Mouse (Mus musculus): Measurements from ENCODE around the gene Gsta3. TPM values are rescaled to one million over a fixed set of nuclear protein-coding genes. Genes with fewer than 3 reads are reported as not detected.
"Not testable (repeated sequence)": the region's sequence is repeated elsewhere in the genome, so short reads cannot be mapped to it uniquely, and the experiment has no call there.

The Gsta3 gene
- polyA plus RNA-seq, 1 experiment from 2014 or later, result 0.40 TPM

DNA sequence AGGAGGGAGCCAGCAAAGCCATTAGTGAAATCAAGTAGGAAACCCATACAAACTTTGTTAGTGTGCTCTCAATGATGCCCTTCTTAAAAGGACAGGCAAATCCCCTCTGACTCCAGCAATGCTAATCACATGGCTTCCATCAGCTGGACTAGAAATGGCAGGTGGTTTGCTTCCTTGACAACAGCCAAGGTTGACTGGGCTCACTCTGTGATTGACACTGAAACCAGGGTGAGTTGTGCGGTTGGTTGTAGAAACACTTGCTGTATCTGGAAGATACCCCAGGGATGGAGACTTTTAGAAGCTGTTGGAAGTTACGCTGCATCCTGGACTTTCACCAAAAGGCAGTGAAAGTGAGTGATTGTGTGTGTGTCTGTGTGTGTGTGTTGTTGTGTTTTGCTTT, 44.3 kb downstream of the Gsta3 start:
- not testable (repeated sequence) for H3K9me3 ChIP-seq; H3K36me3 ChIP-seq (replicated peaks); H3K27ac ChIP-seq; H3K4me1 ChIP-seq; H3K27me3 ChIP-seq (ENCODE audit: poor library complexity, severe bottlenecking); H3K4me3 ChIP-seq; DNase-seq (ENCODE audit: extremely low spot score, low spot score)
- WGBS, result 63% methylated on average over 2 of the region's 2 CpGs

DNA sequence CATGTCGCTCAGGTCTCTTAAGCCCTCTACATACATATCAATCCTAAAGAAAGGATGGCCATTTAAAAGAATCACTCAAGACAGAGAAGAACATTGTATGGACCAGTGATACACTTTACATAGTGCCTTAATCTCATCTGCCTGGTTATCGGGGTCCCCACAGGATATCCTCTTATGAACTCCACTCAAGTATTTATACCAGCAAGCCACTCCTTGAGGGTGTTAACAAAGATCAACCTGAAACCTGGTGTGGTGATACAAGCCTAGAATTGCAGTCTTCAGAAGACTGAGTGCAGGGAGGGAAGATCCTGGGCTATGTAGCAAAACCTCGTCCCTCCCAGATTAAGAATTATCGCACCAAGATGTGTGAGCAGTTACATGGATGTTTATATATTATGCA, 51.0 kb downstream of the Gsta3 start:
- Histone ChIP-seq H3K4me1 (no peaks in the 10 kb centered on the region), H3K36me3 (replicated peaks) (no peaks in the 10 kb centered on the region), H3K9me3 (no peaks in the 10 kb centered on the region), H3K4me3 (no peak overlapping the region), H3K27me3 (ENCODE audit: poor library complexity, severe bottlenecking) (no peaks in the 10 kb centered on the region), H3K27ac (no peak overlapping the region)
- 95% methylated on average over 4 of the region's 4 CpGs for WGBS
- DNase-seq (ENCODE audit: extremely low spot score, low spot score), result no peak

DNA sequence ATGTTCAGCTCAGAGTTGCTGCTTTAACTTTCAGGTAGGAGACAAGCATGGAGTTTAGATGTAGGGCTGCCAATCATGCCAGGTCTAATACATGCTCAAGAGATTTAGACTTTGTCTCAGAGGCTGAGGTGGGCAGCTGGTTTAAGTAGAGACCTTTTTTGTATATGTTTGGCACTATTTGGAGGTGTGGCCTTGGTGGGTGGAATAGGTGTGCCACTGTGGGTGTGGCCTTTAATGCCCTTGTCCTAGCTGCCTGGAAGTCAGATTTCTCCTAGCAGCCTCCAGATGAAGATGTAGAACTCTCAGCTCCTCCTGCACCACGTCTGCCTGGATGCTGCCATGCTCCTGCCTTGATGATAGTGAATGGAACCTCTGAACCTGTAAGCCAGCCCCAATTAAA, 52.2 kb downstream of the Gsta3 start:
- Histone ChIP-seq H3K27me3 (ENCODE audit: poor library complexity, severe bottlenecking) (no peaks in the 10 kb centered on the region), H3K4me1 (no peaks in the 10 kb centered on the region), H3K9me3 (no peaks in the 10 kb centered on the region), H3K4me3 (no peak overlapping the region), H3K36me3 (replicated peaks) (no peaks in the 10 kb centered on the region), H3K27ac (no peak overlapping the region)
- DNase-seq (ENCODE audit: extremely low spot score, low spot score), result no peak
- WGBS, result 75% methylated on average over 1 of the region's 1 CpGs

DNA sequence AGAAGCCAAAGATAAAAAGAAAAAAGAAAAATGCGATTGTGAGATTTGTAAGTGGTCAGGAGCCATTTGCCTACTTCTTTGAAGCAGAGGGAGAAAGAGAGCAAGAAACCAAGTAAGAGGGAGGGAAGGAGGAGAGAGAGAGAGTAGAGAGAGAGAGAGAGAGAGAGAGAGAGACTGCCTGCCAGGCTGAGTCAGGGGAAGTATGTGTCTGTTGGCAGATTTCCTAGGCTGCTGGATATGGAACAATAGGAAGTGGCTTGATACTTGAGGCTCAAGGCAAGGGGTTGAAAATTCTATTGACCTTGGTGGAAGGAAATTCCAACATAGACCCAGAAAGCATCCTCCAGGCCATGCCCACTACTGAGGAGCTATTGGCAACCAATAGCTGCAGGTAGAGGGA, 55.8 kb downstream of the Gsta3 start:
- Histone ChIP-seq H3K36me3 (replicated peaks) (no peaks in the 10 kb centered on the region), H3K9me3 (no peaks in the 10 kb centered on the region), H3K27me3 (ENCODE audit: poor library complexity, severe bottlenecking) (no peaks in the 10 kb centered on the region), H3K4me3 (no peak overlapping the region), H3K27ac (no peak overlapping the region), H3K4me1 (no peaks in the 10 kb centered on the region)
- no peak for DNase-seq (ENCODE audit: extremely low spot score, low spot score)
- WGBS, result 86% methylated on average over 1 of the region's 1 CpGs

DNA sequence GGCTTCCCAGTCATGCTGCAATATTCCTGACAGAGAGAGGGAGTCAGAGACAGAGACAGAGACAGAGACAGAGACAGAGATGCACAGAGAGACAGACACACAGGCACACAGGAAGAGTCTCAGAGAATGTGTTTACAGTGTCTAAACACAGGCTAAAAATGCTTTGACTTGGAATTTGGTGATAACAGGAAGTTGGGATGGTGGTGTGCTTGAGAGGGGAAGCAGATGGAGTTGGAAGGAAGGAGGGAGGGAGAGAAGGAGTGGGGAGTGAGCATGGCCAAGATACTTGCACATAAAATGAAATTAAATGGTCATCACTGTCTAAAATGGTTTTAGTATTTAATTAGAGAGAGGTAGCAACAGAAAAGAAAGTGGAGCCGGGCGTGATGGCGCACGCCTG, 57.7 kb downstream of the Gsta3 start:
- H3K9me3 ChIP-seq, result no peaks in the 10 kb centered on the region
- no peak for DNase-seq (ENCODE audit: extremely low spot score, low spot score)
- H3K27ac ChIP-seq, result no peak overlapping the region
- H3K4me1 ChIP-seq, result no peaks in the 10 kb centered on the region
- no peaks in the 10 kb centered on the region for H3K27me3 ChIP-seq (ENCODE audit: poor library complexity, severe bottlenecking)
- no peak overlapping the region for H3K4me3 ChIP-seq
- 98% methylated on average over 4 of the region's 4 CpGs for WGBS
- H3K36me3 ChIP-seq (replicated peaks), result no peaks in the 10 kb centered on the region

DNA sequence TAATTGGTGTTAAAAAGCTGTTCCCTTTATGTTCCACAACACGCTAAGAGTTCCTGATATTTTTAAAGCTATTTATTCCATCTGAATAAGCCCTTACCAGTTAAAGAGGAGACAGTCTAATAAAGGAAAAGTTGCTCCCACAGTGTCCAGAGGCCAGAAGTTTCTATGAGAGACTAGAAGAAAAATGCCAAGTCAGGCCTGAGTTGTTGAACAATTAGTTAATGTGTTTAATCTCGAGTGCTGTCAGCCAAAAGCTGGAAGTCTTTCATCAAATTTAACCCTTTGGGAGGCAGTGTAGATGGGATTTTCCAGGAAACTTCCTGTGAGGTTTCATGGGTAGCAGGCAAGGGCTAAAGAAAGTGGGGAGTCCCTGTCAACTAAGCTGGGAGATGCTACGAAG, 59.4 kb downstream of the Gsta3 start:
- DNase-seq (ENCODE audit: extremely low spot score, low spot score), result no peak
- H3K4me3 ChIP-seq, result no peak overlapping the region
- WGBS, result 70% methylated on average over 3 of the region's 3 CpGs
- H3K36me3 ChIP-seq (replicated peaks), result no peaks in the 10 kb centered on the region
- no peaks in the 10 kb centered on the region for H3K27me3 ChIP-seq (ENCODE audit: poor library complexity, severe bottlenecking)
- H3K27ac ChIP-seq, result no peak overlapping the region
- no peaks in the 10 kb centered on the region for H3K4me1 ChIP-seq
- no peaks in the 10 kb centered on the region for H3K9me3 ChIP-seq

DNA sequence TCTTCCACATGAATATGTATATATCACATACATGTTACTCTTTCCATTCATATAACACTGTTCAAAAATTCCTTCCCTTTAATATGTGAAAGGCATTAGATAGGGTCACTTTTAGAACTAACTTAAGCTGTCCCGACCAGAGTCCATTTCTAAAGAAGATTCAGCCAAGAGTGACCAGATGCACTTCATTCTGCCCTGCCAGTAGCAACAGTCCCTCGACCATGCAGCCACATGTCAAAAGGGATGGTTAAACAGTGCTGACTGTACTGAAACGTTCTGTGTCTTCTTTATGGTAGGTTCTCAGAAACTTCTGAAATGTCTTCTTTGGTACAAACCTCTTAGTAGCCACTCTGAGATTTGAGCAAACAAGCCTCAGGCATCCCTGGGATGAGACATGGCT, 61.3 kb downstream of the Gsta3 start:
- Histone ChIP-seq H3K27me3 (ENCODE audit: poor library complexity, severe bottlenecking) (no peaks in the 10 kb centered on the region), H3K4me1 (no peaks in the 10 kb centered on the region), H3K4me3 (no peak overlapping the region), H3K9me3 (no peaks in the 10 kb centered on the region), H3K36me3 (replicated peaks) (no peaks in the 10 kb centered on the region), H3K27ac (no peak overlapping the region)
- 87% methylated on average over 3 of the region's 3 CpGs for WGBS
- DNase-seq (ENCODE audit: extremely low spot score, low spot score), result no peak

DNA sequence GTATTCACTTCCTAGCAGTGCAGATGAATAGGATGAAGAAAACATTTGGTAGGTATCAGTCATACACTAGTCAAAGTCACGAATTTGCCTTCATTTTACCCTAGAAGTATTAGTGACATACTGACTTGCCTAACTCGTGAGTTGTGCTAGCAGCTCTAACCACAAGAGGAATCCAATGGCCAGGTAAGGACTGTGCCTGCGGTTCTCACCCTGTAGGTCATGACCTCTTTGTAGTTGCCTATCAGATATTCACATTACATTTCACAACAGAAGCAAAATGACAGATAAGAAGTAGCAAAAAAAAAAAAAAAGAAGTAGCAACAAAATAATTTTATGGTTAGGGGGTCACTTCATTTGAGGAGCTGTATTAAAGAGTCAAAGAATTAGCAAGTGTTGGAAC, 63.8 kb downstream of the Gsta3 start:
- no peaks in the 10 kb centered on the region for H3K27me3 ChIP-seq (ENCODE audit: poor library complexity, severe bottlenecking)
- no peaks in the 10 kb centered on the region for H3K36me3 ChIP-seq (replicated peaks)
- no peaks in the 10 kb centered on the region for H3K4me1 ChIP-seq
- H3K4me3 ChIP-seq, result no peak overlapping the region
- H3K9me3 ChIP-seq, result no peaks in the 10 kb centered on the region
- DNase-seq (ENCODE audit: extremely low spot score, low spot score), result no peak
- WGBS, result 85% methylated on average over 3 of the region's 3 CpGs
- no peak overlapping the region for H3K27ac ChIP-seq

DNA sequence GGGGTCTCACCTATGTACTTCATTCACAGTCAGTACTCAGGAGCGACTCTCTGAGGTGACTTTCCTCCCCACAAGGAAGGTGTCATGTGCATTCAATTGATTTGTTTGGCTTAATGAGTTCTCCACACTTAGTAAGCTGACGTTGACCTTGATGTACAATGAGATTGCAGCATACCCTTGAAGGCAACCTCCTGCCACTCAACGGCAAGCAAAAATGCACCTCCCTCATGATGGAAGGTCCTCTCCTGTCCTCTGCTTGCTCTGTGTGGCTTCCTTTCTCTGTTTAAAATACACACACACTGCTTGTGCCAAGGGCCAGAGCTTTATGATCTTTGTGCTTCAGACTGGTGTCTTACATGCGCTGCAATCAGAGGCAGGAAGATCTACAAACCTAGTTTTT, 64.3 kb downstream of the Gsta3 start:
- H3K4me1 ChIP-seq, result no peaks in the 10 kb centered on the region
- H3K27ac ChIP-seq, result no peak overlapping the region
- 91% methylated on average over 4 of the region's 4 CpGs for WGBS
- no peak overlapping the region for H3K4me3 ChIP-seq
- no peaks in the 10 kb centered on the region for H3K36me3 ChIP-seq (replicated peaks)
- no peaks in the 10 kb centered on the region for H3K27me3 ChIP-seq (ENCODE audit: poor library complexity, severe bottlenecking)
- no peaks in the 10 kb centered on the region for H3K9me3 ChIP-seq
- DNase-seq (ENCODE audit: extremely low spot score, low spot score), result no peak

DNA sequence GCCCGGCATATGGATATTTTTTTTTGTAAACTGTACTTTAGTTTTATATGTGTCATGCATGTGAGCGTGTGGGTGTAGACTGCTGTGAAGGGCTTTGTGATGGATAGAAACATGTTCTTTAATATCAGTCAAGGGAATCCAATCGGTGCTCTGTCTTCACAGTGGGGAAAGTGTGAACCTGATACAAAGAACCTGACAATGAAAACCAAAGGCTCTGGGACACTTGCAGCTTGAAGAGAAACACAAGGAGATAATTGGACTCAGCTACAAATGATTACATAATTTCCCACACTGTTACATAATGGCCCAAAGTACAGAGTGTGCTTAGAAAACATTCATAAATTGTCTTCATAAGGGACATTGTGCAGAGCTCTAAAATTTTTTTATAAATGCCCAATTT, 65.1 kb downstream of the Gsta3 start:
- H3K27ac ChIP-seq, result no peak overlapping the region
- no peak for DNase-seq (ENCODE audit: extremely low spot score, low spot score)
- no peaks in the 10 kb centered on the region for H3K36me3 ChIP-seq (replicated peaks)
- no peaks in the 10 kb centered on the region for H3K27me3 ChIP-seq (ENCODE audit: poor library complexity, severe bottlenecking)
- no peak overlapping the region for H3K4me3 ChIP-seq
- 95% methylated on average over 3 of the region's 3 CpGs for WGBS
- no peaks in the 10 kb centered on the region for H3K9me3 ChIP-seq
- no peaks in the 10 kb centered on the region for H3K4me1 ChIP-seq

DNA sequence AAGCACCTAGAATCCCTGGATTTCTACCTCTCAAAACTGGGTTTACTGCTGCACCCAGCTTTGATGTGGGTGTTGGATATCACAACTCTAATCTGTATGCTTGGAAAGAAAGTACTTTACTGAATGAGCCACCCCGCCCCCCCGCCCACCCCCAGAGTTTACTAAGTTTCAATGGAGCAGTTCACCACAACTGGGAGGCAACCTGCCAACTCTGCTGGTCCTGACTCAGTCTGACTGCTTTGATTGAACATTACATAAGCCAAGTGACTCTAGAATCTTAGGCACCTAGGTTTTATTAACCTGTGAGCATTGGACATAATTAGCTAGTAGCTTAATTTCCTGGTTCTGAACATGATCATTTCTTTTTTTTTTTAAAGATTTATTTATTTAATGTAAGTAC, 73.9 kb downstream of the Gsta3 start:
- Histone ChIP-seq H3K4me3 (no peak overlapping the region), H3K27ac (no peak overlapping the region), H3K36me3 (replicated peaks) (no peaks in the 10 kb centered on the region), H3K27me3 (ENCODE audit: poor library complexity, severe bottlenecking) (no peaks in the 10 kb centered on the region), H3K4me1 (no peaks in the 10 kb centered on the region), H3K9me3 (no peaks in the 10 kb centered on the region)
- 92% methylated on average over 2 of the region's 2 CpGs for WGBS
- DNase-seq (ENCODE audit: extremely low spot score, low spot score), result no peak

Other genes starting within 250 kb of the Gsta3 start
- gene Tram2, start 161.4 kb upstream of the Gsta3 start, polyA plus RNA-seq (2016; fragmentation: Nextera tagmentation; extraction: Ambion mirVana), result 5.6 and 6.5 TPM in 2 replicates
- gene Tmem14a, start 22.0 kb upstream of the Gsta3 start, polyA plus RNA-seq (2016; fragmentation: Nextera tagmentation; extraction: Ambion mirVana), result 9.2 and 9.7 TPM in 2 replicates
- not detected in 2 replicates for gene Khdc1a, start 109.1 kb downstream of the Gsta3 start, polyA plus RNA-seq (2016; fragmentation: Nextera tagmentation; extraction: Ambion mirVana)
- not detected in 2 replicates for gene Khdc1c, start 127.7 kb downstream of the Gsta3 start, polyA plus RNA-seq (2016; fragmentation: Nextera tagmentation; extraction: Ambion mirVana)
- not detected in 2 replicates for gene Khdc1b, start 143.0 kb downstream of the Gsta3 start, polyA plus RNA-seq (2016; fragmentation: Nextera tagmentation; extraction: Ambion mirVana)